ENCODE assay signal across 8 mouse cellular contexts in the genomic region with DNA sequence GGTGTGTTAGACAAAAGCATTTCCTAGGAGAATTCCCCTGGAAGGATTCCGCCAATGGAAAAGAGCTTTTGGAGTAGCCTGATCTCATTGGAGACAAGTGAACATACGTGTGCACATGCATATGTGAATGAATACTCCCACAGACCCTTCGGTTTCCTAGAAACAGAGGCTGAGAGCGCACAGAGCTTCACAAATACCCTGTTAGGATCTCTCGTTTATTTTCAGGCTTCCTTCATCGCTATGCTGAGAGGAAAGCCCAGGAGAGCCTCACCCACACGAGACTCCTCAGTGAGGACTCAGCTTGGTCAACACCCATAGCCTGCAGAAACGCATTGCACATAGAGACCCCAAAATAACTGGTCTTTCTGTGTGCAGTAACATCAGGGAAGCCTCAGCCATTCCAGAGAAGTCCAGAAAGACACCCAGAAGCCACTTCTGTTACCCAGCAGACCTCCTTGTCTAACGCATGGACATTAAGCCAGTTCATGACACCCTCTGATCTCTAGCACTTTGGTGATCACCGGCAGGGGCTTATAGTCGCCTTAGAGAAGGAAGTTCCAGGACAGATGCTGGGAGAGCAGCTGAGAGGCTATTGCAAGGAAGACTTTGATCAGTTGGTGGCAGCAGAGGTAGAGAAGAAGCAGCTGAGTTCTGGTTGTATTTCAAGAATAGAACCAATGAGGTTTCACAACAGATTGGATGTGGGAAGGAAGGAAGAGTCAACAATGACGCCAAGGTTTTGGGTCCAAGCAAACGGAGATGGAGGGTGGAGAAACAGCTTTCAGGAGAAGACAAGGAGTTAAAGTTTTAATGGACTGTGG. TPM values are rescaled to one million over a fixed set of nuclear protein-coding genes. Genes with fewer than 3 reads are reported as not detected.
DNase-seq lines count a peak whose midpoint lies in the region; ATAC-seq and TF ChIP-seq lines count a peak whose summit lies in the region.

No protein-coding gene starts in this region.

- H3K27ac ChIP-seq in kidney, adult 2 months (ENCODE audit: insufficient read depth, low read depth, low read length): no peak overlapping the region
- H3K27ac ChIP-seq in kidney, embryonic 15.5 days: no peak overlapping the region
- H3K27ac ChIP-seq in cortical plate, adult 2 months (ENCODE audit: insufficient read depth, low read length): peak overlapping the region; percentile 20
- peak overlapping the region; percentile 16; the same call in 1 of the 2 replicates for H3K27ac ChIP-seq in hindbrain, embryonic 10.5 days
- peak overlapping the region; percentile 76 for H3K27ac ChIP-seq in neural tube, embryonic 15.5 days (replicated peaks)

- no peaks in the 10 kb centered on the region for H3K9me3 ChIP-seq in kidney, embryonic 15.5 days (replicated peaks)
- H3K9me3 ChIP-seq in hindbrain, embryonic 10.5 days: no peaks in the 10 kb centered on the region
- H3K9me3 ChIP-seq in neural tube, embryonic 15.5 days (replicated peaks): no peaks in the 10 kb centered on the region

- peak; percentile 68 for DNase-seq in kidney, adult 2 months
- DNase-seq in hindbrain, embryonic 10.5 days (ENCODE audit: low spot score): no peak
- DNase-seq in layer of hippocampus, postnatal 36 days: peak; percentile 43 to 53
- DNase-seq in spleen, postnatal 14 days (ENCODE audit: low spot score in 2 of 2): no peak
- no peak for DNase-seq in gastrocnemius, postnatal 10 days

- no peak for ATAC-seq in kidney, embryonic 15.5 days (replicated peaks; ENCODE audit: low FRiP score)
- ATAC-seq in neural tube, embryonic 15.5 days (ENCODE audit: low FRiP score): peak; percentile 21; the same call in 1 of the 2 replicates

- H3K9ac ChIP-seq in kidney, embryonic 15.5 days: no peak overlapping the region
- H3K9ac ChIP-seq in neural tube, embryonic 15.5 days (replicated peaks): no peak overlapping the region

- H3K27me3 ChIP-seq in kidney, adult 2 months (replicated peaks; ENCODE audit: control insufficient read depth, insufficient read depth, low read length): no peaks in the 10 kb centered on the region
- no peaks in the 10 kb centered on the region for H3K27me3 ChIP-seq in kidney, embryonic 15.5 days
- H3K27me3 ChIP-seq in hindbrain, embryonic 10.5 days (ENCODE audit: insufficient read depth, poor library complexity, severe bottlenecking): no peaks in the 10 kb centered on the region
- no peaks in the 10 kb centered on the region for H3K27me3 ChIP-seq in neural tube, embryonic 15.5 days (replicated peaks)

- 51% methylated on average over 13 of the region's 13 CpGs for whole genome bisulfite sequencing in kidney, adult 2 months
- WGBS in kidney, embryonic 15.5 days: 57% methylated on average over 13 of the region's 13 CpGs
- WGBS in hindbrain, embryonic 10.5 days: 72% methylated on average over 13 of the region's 13 CpGs
- 59% methylated on average over 13 of the region's 13 CpGs for WGBS in neural tube, embryonic 15.5 days

- H3K4me3 ChIP-seq in kidney, adult 2 months (ENCODE audit: insufficient read depth, low read depth, low read length): no peak overlapping the region
- no peak overlapping the region for H3K4me3 ChIP-seq in kidney, embryonic 15.5 days (replicated peaks)
- H3K4me3 ChIP-seq in cortical plate, adult 2 months (ENCODE audit: insufficient read depth, low read length): no peak overlapping the region
- H3K4me3 ChIP-seq in hindbrain, embryonic 10.5 days: no peak overlapping the region
- no peak overlapping the region for H3K4me3 ChIP-seq in neural tube, embryonic 15.5 days (replicated peaks)

- TF ChIP-seq POLR2A in kidney, adult 2 months (IDR thresholded peaks at IDR 0.05; ENCODE audit: low read depth, low read length): no peak
- no peak for TF ChIP-seq POLR2A in cortical plate, adult 2 months (IDR thresholded peaks at IDR 0.05; ENCODE audit: extremely low read depth, insufficient read depth, low read length)

- TF ChIP-seq CTCF in kidney, adult 2 months (conservative IDR thresholded peaks at IDR 0.05; ENCODE audit: insufficient read depth, insufficient read length, low read depth, low read length): peak; percentile 57
- peak; percentile 76 for TF ChIP-seq CTCF in cortical plate, adult 2 months (IDR thresholded peaks at IDR 0.05; ENCODE audit: extremely low read depth, insufficient read depth, low read length)

- H3K36me3 ChIP-seq in kidney, adult 2 months (ENCODE audit: control insufficient read depth, insufficient read depth, low read length): no peaks in the 10 kb centered on the region
- no peaks in the 10 kb centered on the region for H3K36me3 ChIP-seq in kidney, embryonic 15.5 days
- H3K36me3 ChIP-seq in hindbrain, embryonic 10.5 days: no peaks in the 10 kb centered on the region
- no peaks in the 10 kb centered on the region for H3K36me3 ChIP-seq in neural tube, embryonic 15.5 days

- H3K4me1 ChIP-seq in kidney, adult 2 months (ENCODE audit: control insufficient read depth, insufficient read depth, low read length): no peaks in the 10 kb centered on the region
- peaks cover 17% of the 10 kb centered on the region for H3K4me1 ChIP-seq in kidney, embryonic 15.5 days
- peaks cover 6% of the 10 kb centered on the region for H3K4me1 ChIP-seq in cortical plate, adult 2 months (ENCODE audit: control insufficient read depth, insufficient read depth, low read length)
- peaks cover 20% of the 10 kb centered on the region; the same call in 1 of the 2 replicates for H3K4me1 ChIP-seq in hindbrain, embryonic 10.5 days (replicated peaks)
- peaks cover 34% of the 10 kb centered on the region for H3K4me1 ChIP-seq in neural tube, embryonic 15.5 days

- no peak overlapping the region for H3K4me2 ChIP-seq in kidney, embryonic 15.5 days
- H3K4me2 ChIP-seq in neural tube, embryonic 15.5 days: no peak overlapping the region

RNA-seq across cellular contexts. Expression of gene Gpr156, which starts 58.4 kb away (rescaled TPM):
- 0.03 TPM in 1 of 2 replicates, not detected in the other for polyA plus RNA-seq in kidney, adult 2 months (2012; rRNA removed)
- 0.86 and 1.2 TPM in 2 replicates for polyA plus RNA-seq in kidney, embryonic 15.5 days (2015; fragmentation: Nextera tagmentation; extraction: Ambion mirVana)
- polyA plus RNA-seq in cortical plate, adult 2 months (2012; rRNA removed): 0.75 and 0.81 TPM in 2 replicates
- polyA plus RNA-seq in hindbrain, embryonic 10.5 days (2016; fragmentation: Nextera tagmentation; extraction: Ambion mirVana): 2.1 and 4.5 TPM in 2 replicates
- under 1 TPM; 0.65 to 0.76 TPM for total RNA-seq in layer of hippocampus, postnatal 36 days (2021)
- 3.3 and 4.0 TPM in 2 replicates for polyA plus RNA-seq in neural tube, embryonic 15.5 days (2015; fragmentation: Nextera tagmentation; extraction: Ambion mirVana)
- total RNA-seq in gastrocnemius, postnatal 10 days (2021): 1 to 10 TPM in 1 of 2 experiments, under 1 TPM in 1; 0.90 to 1.1 TPM

Comparison
In these comparisons a context has a peak if more than half of its experiments do, and no peak if none do; other contexts are left out.
1. DNase-seq: peak in kidney, adult 2 months (single experiment) and layer of hippocampus, postnatal 36 days (2 of 2); none in hindbrain, embryonic 10.5 days (single experiment), spleen, postnatal 14 days (0 of 2) and gastrocnemius, postnatal 10 days (single experiment).
2. H3K27ac ChIP-seq: peak in cortical plate, adult 2 months (single experiment), hindbrain, embryonic 10.5 days (single experiment) and neural tube, embryonic 15.5 days (single experiment); none in kidney, adult 2 months (single experiment) and kidney, embryonic 15.5 days (single experiment).